Mouse (Mus musculus) C2C12 (cell line): ENCODE data around the gene Gm6370. TPM values are rescaled to one million over a fixed set of nuclear protein-coding genes. Genes with fewer than 3 reads are reported as not detected.
"Not testable (repeated sequence)": the region's sequence is repeated elsewhere in the genome, so short reads cannot be mapped to it uniquely, and the experiment has no call there.

Experiments
- H3K27me3 ChIP-seq: one replicate; pipeline ENCODE4 v1.6.1; 2011; ENCODE audit not compliant: control insufficient read depth, insufficient read depth, insufficient read length
- H3K36me3 ChIP-seq: one replicate; pipeline ENCODE4 v1.6.1; 2011; ENCODE audit not compliant: control insufficient read depth, insufficient read depth
- H3K4me3 ChIP-seq: one replicate; pipeline ENCODE4 v1.5.1; 2011; ENCODE audit warnings: mild to moderate bottlenecking, control low read depth; ENCODE audit not compliant: poor library complexity, insufficient read depth, severe bottlenecking
- H3K79me2 ChIP-seq: one replicate; pipeline ENCODE4 v1.6.1; 2011; ENCODE audit not compliant: control insufficient read depth, insufficient read depth
- H3K79me3 ChIP-seq: one replicate; pipeline ENCODE4 v1.6.1; 2011; ENCODE audit warnings: low read depth, control low read depth
- H3ac ChIP-seq: one replicate; pipeline ENCODE3; 2011; ENCODE audit warnings: low read depth; ENCODE audit not compliant: control insufficient read depth, insufficient read length
- polyA plus RNA-seq: library from polyadenylated mRNA; unstranded; fragments of >200 nt; fragmentation: generic; extraction: Trizol; gene quantifications from one replicate; pipeline ENCODE4 v1.2.1, GENCODE M21; 2012; ENCODE audit warnings: missing spikeins

Gm6370 gene
- polyA plus RNA-seq, 1 experiment: not detected

GRCm38 (mm10) chr5:146513823-146514222, 22.7 kb downstream of the Gm6370 start, which contains the start of gene Gm3402:
Gm3402 (plus strand) TSS chr5:146514123.
- H3K36me3 ChIP-seq, H3K4me3 ChIP-seq, H3K27me3 ChIP-seq, H3K79me3 ChIP-seq, H3ac ChIP-seq, H3K79me2 ChIP-seq: not testable (repeated sequence)

GRCm38 (mm10) chr5:146525501-146525900, 34.3 kb downstream of the Gm6370 start, which contains the start of gene Gm3404:
Gm3404 (plus strand) TSS chr5:146525801.
- H3K4me3 ChIP-seq, H3K79me3 ChIP-seq, H3K36me3 ChIP-seq, H3K79me2 ChIP-seq, H3ac ChIP-seq, H3K27me3 ChIP-seq: not testable (repeated sequence)

- H3K79me2 ChIP-seq, H3ac ChIP-seq, H3K4me3 ChIP-seq, H3K79me3 ChIP-seq, H3K27me3 ChIP-seq, H3K36me3 ChIP-seq: not testable (repeated sequence)
Observed at GRCm38 (mm10) chr5:146537347-146537746, 46.2 kb downstream of the Gm6370 start, which contains the start of gene Gm3409. Gm3409 (plus strand) TSS chr5:146537647.

Other genes with a start within 250 kb of the Gm6370 start
- not detected for gene Wasf3, start 106.4 kb upstream of the Gm6370 start, polyA plus RNA-seq
- gene Gm6408, start 9.4 kb upstream of the Gm6370 start, polyA plus RNA-seq: not detected
- gene 4930449I24Rik, start 11.0 kb downstream of the Gm6370 start, polyA plus RNA-seq: not detected
- gene Gm3402, start 22.8 kb downstream of the Gm6370 start, polyA plus RNA-seq: not detected
- not detected for gene Gm3404, start 34.4 kb downstream of the Gm6370 start, polyA plus RNA-seq
- gene Gm3409, start 46.3 kb downstream of the Gm6370 start, polyA plus RNA-seq: not detected
- gene Gm3415, start 64.8 kb downstream of the Gm6370 start, polyA plus RNA-seq: not detected
- gene Gpr12, start 93.9 kb downstream of the Gm6370 start, polyA plus RNA-seq: not detected